Mouse (Mus musculus): ENCODE results near the gene Gdf15.

Gene Gdf15

DNA sequence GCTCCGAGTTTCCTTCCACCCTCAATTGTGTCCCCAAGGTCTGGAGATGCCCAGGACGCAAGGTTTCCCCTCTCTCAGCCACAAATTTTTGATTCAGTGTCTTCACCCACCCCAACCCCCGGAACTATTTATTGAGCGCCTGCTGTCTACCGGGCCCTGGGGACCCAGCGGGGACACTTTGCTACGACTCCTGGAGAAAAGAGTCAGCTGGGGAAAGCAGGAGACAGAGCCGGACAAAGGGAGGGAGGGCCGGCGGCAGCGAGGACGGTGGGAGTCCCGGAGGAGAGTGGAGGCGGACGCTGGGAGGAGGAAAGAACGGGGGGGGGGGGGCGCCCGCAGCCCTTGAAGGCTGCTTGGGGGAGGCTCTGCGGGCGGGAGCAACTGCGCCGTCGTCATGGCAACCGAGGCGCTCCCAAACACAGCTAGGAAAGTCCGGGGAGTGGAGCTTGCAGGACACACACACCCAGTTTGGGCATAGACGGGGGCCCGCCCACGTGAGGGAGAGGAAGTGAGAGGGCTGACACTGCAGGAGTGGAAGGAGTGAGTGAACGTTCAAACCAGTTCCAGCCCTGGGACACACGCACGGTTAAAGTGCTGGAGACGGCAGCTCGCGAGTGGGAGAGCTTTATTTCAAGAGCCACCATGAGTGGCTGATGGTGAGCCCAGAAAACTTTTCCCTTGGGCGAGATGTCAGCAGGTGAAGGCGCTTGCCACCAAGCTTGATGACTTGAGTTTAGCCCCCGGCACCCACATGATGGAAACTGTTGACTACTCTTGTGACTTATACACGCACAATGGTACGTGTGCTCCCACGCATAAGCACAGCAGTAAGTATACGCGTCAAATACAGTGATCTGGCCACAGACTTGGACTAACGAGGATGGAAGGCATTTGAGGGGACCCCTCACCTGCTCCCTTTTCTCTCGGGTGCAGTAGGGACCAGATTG, 22.1 kb downstream of the Gdf15 start:
- in situ Hi-C loops (cut with MboI; ENCODE audit: low pct_unique_long_range_greater_than_20kb in 1 of 2, low sequenced_read_pairs in 2 of 2, unreplicated experiment in 1 of 2), result no loop called here

GRCm38 (mm10) chr8:70609368-70609848, 22.8 kb downstream of the Gdf15 start:
- in situ Hi-C loops (cut with MboI; ENCODE audit: low pct_unique_long_range_greater_than_20kb in 1 of 2, low sequenced_read_pairs in 2 of 2, unreplicated experiment in 1 of 2), result no loop called here

GRCm38 (mm10) chr8:70608749-70609367, 23.4 kb downstream of the Gdf15 start, which contains the start of gene Ssbp4:
TSS of gene Ssbp4 (minus strand) at chr8:70608872.
- in situ Hi-C loops (cut with MboI; ENCODE audit: low pct_unique_long_range_greater_than_20kb in 1 of 2, low sequenced_read_pairs in 2 of 2, unreplicated experiment in 1 of 2), result no loop called here

DNA sequence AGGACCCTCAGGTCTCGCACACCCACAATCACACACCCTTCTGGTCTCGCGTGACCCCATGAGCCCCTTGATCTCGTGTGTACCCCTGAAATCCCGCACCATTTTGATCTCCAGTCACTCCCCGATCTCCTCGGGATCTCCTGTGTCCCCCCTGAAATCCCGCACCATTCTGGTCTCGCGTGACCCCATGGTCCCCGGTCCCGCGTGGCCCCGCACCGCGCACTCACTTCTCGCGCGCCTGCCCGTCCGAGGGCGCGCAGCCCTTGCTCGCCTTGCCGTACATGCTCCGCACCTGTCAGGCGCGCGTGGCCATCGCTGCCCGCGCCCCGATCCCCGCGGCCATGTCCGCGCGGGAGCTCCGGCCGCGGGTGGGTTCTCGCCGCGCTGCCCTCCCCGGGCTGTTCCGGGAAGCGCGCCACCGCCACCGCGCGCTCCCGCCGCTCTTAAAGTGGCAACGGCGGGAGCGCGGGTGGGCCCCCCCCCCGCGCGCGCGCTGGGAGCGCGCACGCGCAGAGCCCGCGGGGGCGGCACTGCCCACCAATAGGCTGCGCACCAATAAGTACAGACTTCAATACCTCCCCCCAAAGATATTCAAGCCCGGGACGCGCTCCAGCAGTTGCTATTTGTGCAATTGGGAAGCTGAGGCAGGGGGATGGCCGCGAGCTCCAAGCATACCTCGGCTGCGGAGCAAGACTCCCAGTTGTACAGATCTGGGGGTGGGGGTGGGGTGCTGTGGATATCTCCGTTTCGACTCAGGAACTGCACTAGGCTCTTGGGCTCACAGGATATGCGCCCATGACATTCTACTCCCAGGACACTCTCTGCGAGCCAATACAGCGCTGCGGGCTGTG, 24.1 kb downstream of the Gdf15 start:
- in situ Hi-C loops (cut with MboI; ENCODE audit: low pct_unique_long_range_greater_than_20kb in 1 of 2, low sequenced_read_pairs in 2 of 2, unreplicated experiment in 1 of 2), result no loop called here

DNA sequence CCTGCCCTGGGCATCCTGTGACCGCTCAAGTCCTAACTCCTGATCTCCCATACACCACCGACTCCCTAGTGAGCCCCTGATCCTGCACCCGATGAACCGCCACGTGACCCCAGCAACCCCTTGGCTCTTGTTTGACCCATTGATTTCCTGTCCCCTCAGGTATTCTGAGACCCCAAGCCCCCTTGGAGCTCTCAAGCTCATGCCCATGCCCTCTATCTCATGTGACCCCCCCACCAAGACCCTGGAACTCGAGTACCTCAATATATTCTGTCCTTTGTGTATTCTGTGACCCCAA, 24.7 kb downstream of the Gdf15 start:
- in situ Hi-C loops (cut with MboI; ENCODE audit: low pct_unique_long_range_greater_than_20kb in 1 of 2, low sequenced_read_pairs in 2 of 2, unreplicated experiment in 1 of 2), result no loop called here

DNA sequence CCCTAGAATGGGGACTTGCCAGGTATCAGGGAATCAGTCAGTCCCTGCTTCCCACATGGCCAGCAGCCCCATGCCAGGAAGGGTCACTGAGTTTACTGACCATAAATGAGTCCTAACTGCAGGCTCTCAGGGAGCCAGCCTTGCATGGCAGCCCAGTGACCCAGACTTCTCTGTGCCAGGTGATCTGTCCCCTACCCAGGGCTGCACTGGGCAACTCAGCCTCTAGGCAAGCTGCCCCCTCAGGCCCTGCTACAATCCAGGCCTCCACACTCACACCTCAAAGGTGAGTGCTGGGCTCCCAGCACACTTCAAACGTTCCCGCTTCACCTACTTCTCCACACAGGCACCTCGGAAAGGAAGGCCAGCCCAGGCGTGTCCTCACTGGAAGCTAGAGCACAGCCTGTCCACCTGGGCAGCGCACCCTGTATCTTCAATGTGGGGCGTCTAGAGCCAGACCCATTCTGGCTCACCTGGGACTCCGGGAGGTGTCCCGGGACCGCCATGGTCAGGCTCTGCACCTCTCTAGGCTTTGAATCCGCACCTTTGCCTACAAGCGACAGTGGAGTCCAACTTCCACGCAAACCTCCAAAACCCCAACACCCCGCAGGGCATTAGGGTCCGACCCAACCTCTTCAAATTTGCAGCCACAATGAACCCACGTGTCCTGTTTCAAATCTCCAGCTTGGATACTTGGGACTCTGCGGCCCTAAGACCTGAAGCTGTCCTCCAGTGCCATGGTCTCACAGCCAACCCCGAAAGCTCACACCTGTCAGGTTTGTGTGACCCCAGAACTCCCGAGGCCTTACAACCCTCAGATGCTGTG, 25.3 kb downstream of the Gdf15 start:
- in situ Hi-C loops (cut with MboI; ENCODE audit: low pct_unique_long_range_greater_than_20kb in 1 of 2, low sequenced_read_pairs in 2 of 2, unreplicated experiment in 1 of 2), result no loop called here

DNA sequence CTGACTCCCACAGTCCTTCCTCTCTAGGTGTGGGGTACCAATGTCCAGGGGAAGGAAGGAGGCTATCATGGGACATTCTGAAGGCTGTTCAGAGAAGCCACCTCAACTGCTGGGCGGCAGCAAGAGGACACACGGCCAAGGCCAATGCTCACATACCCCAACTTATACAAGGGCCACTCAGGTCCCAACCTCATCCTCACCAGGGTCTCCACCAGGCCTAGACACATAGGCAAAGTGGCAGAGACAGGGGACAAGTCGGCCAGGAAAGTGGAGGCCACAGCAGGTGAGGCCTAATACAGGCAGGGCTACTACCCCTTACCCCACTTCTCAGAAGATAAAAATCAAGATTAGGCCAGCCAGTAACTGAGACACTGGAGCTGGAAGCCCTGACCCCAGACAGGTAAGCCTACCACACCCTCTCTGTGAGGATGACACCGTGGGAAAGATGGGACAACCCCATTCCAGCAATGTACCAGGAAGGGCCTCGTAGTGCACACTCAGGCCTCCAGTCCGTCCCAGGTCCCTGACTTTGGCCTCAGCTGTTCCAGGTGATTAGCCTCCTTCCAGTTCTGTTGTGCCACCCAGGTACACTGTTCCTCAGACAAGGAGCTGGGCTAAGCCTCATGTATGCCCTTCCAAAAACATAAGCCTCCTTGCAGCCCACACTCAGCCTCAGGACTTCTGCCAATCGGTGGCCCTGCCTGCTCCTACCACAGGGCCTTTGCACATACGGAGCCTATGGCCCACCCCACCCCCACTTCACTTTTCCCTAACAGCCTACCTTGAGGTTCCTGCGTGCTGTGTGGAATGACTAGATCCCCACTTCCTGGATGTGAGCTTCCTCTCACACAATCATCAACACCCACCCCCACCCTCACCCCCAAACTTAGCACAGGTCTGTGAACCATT, 26.1 kb downstream of the Gdf15 start:
- in situ Hi-C loops (cut with MboI; ENCODE audit: low pct_unique_long_range_greater_than_20kb in 1 of 2, low sequenced_read_pairs in 2 of 2, unreplicated experiment in 1 of 2), result no loop called here

- in situ Hi-C loops (cut with MboI; ENCODE audit: low pct_unique_long_range_greater_than_20kb in 1 of 2, low sequenced_read_pairs in 2 of 2, unreplicated experiment in 1 of 2), result no loop called here
Observed at GRCm38 (mm10) chr8:70604558-70604957, 27.7 kb downstream of the Gdf15 start.

GRCm38 (mm10) chr8:70602139-70602811, 30.0 kb downstream of the Gdf15 start:
- in situ Hi-C loops (cut with MboI; ENCODE audit: low pct_unique_long_range_greater_than_20kb in 1 of 2, low sequenced_read_pairs in 2 of 2, unreplicated experiment in 1 of 2), result no loop called here

DNA sequence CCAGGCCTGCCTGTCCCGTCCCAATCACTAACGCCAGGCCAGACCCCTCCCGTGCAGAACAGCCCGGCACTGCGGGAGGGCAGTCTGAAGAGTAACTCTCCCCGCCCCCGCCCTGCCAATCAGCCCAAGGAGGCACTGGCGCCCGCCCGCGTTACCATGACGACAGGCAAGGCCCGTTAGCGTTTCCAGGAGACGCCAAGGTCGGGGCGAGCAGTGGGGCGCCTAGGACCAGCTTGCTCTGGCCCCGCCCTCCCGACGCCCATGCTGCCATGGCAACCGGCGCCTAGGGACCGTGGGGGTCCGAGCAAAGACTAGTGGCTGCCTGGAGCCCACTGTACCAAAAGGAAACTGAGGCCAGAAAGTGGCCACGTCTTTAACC, 31.0 kb downstream of the Gdf15 start:
- in situ Hi-C loops (cut with MboI; ENCODE audit: low pct_unique_long_range_greater_than_20kb in 1 of 2, low sequenced_read_pairs in 2 of 2, unreplicated experiment in 1 of 2), result no loop called here

- in situ Hi-C loops (cut with MboI; ENCODE audit: low pct_unique_long_range_greater_than_20kb in 1 of 2, low sequenced_read_pairs in 2 of 2, unreplicated experiment in 1 of 2), result no loop called here
Observed at GRCm38 (mm10) chr8:70600473-70601270, 31.6 kb downstream of the Gdf15 start.

- in situ Hi-C loops (cut with MboI; ENCODE audit: low pct_unique_long_range_greater_than_20kb in 1 of 2, low sequenced_read_pairs in 2 of 2, unreplicated experiment in 1 of 2), result loop anchor here in 1 of 2 experiments (5.0 kb wide), 1 partner anchor 37 kb away; no protein-coding TSS in a partner anchor
Observed at GRCm38 (mm10) chr8:70599507-70600290, 32.6 kb downstream of the Gdf15 start.

DNA sequence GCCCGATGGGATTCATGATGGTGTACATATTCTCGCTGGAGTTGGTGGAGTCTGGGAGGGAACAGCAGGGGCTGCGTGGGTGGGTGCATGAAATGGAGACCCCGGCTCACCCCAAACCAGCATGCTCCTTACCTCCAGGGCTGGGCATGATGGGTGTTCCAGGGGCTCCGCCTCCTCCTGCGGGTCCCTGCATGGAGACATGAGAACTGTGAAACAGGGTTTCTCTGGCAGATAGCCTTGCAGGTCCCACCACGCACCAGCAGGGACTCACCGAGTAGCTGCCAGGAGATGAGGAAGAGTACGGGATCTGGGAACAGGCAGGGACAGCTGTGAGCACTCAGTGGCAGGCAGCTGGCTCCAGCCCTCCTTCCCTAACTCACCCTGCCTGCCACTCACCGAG, 33.5 kb downstream of the Gdf15 start:
- in situ Hi-C loops (cut with MboI; ENCODE audit: low pct_unique_long_range_greater_than_20kb in 1 of 2, low sequenced_read_pairs in 2 of 2, unreplicated experiment in 1 of 2), result loop anchor here in 1 of 2 experiments (5.0 kb wide), 1 partner anchor 36 kb away; no protein-coding TSS in a partner anchor

- in situ Hi-C loops (cut with MboI; ENCODE audit: low pct_unique_long_range_greater_than_20kb in 1 of 2, low sequenced_read_pairs in 2 of 2, unreplicated experiment in 1 of 2), result loop anchor here in 1 of 2 experiments (5.0 kb wide), 1 partner anchor 36 kb away; no protein-coding TSS in a partner anchor
Observed at GRCm38 (mm10) chr8:70598283-70598682, 34.0 kb downstream of the Gdf15 start.

All from mouse embryonic stem cell (cell line).